Mouse (Mus musculus) gastrocnemius, postnatal 10 days (tissue): Measurements from ENCODE around the gene Eps8l1. TPM values are rescaled to one million over a fixed set of nuclear protein-coding genes. Genes with fewer than 3 reads are reported as not detected.

Experiments
- DNase-seq: peaks from one replicate; pipeline ENCODE4 v3.0.0; 2021; ENCODE audit warnings: mixed read lengths
- total RNA-seq, 2 experiments: library from RNA; stranded (reverse); gene quantifications; 2 replicates each; pipeline ENCODE4 v1.2.3; 2021

The Eps8l1 gene
- total RNA-seq, 2 experiments from 2014 or later, result 2.2 to 3.5 TPM

DNA sequence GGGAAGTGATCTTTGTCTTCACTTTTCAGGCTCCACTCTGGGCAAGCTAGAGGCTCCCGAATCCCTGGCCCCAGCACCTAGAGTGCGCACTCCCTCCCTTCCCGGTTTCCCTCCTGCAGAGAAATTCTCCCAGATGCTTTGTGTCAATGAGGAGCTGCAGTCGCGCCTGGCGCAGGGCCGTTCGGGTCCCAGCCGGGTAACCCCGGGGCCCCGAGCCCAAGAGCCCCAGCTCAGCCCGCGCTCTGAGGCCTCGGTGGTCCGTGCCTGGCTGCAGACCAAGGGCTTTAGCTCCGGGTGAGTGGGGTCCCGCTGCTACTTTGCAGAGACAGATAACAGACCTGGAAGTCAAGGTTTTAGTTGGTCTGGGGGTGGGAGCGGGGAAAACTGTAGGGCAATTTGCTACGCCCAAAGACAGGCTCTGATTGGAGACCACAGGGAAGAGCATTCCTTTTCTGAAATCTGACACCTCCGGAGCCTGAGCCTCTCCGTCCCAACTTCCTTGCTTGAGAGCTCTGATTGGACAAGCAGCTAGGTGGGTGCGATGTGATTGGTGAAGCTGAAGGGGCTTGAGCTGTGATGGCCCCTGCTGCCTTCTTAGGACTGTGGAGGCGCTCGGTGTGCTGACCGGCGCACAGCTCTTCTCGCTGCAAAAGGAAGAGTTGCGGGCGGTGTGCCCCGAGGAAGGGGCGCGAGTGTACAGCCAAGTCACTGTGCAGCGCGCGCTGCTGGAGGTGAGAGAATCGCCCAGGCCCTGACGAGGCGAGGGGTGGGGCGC is 17.7 kb downstream of the Eps8l1 start:
- peak; percentile 60 for DNase-seq

DNA sequence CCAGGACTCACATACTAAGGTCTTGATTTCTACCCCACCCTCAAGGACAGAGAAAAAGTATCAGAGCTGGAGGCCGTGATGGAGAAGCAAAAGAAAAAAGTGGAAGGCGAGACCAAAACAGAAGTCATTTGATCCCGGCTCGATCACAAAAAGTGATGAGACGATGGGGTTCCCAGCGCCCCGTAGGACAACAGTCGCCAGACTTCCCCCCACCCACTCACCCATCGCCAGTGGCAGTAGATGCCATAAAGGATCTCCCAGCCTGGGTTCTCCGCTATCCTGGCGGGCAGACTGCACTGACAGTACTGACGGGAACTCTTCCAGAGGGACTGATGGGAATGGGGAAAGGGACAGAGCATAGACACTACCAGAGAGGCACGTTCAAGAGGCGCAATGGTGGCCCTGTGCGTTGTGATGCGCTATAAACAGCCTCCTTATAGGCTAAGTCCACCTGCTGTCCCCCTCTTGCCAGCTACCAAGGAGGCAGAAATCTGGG is 18.4 kb downstream of the Eps8l1 start:
- DNase-seq, result no peak

DNA sequence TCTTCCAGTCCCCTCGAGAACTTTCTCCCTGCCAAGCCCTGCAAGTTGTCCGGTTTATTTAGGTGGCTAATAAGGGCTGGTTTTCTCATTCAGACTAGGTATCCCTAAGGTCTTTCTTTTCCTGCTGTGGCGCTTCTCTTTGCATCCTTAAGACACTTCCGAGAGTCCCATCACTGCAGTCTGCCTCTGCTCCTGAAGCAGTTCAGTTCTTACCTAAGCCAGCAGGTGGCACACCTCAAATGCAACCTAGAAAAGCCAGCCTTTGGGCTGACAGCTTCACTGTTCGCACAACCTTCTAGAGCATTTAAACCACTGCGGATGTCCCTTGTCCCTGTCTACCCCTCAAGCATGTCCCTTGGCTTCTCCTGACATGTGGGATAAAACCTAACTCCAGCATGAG is 19.2 kb downstream of the Eps8l1 start:
- DNase-seq, result no peak

DNA sequence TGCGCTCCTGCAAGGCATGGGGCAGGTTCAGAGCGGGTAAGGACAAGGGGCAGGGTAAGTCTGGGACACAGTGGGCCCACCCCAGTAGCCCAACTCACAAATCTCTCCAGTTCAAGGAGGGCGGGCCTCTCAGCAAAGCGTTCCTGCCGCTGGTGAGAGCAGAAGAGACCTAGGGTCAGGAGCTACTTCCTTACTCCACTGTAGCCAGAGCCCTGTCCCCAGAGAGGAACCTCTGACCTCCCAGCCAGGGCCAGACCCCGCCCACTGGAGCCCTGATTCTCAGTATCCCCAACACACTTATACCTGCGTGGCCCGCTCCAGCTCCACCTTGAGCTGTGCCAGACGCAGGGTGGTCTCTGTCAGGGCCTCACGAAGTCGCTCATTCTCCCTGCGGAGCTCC is 21.8 kb downstream of the Eps8l1 start:
- no peak for DNase-seq

DNA sequence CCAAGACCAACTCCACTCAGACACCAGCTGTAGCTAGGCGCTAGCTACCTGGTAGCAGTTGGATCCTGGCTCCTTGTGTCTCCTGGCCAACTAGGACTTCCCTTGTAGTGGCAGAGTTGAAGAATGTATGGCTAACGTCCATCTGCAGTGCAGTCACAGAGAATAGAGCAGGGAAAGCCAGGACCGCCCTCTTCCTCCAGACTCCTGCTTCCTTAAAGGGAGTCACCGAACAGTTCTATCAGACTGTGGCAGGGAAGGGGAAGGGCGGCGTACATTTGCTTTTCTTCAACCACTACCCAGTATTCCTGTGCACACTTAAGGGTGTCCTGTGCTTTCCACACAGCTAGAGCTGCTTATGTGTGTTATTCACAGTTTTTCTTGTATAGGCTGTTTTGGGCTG is 30.8 kb downstream of the Eps8l1 start:
- no peak for DNase-seq

DNA sequence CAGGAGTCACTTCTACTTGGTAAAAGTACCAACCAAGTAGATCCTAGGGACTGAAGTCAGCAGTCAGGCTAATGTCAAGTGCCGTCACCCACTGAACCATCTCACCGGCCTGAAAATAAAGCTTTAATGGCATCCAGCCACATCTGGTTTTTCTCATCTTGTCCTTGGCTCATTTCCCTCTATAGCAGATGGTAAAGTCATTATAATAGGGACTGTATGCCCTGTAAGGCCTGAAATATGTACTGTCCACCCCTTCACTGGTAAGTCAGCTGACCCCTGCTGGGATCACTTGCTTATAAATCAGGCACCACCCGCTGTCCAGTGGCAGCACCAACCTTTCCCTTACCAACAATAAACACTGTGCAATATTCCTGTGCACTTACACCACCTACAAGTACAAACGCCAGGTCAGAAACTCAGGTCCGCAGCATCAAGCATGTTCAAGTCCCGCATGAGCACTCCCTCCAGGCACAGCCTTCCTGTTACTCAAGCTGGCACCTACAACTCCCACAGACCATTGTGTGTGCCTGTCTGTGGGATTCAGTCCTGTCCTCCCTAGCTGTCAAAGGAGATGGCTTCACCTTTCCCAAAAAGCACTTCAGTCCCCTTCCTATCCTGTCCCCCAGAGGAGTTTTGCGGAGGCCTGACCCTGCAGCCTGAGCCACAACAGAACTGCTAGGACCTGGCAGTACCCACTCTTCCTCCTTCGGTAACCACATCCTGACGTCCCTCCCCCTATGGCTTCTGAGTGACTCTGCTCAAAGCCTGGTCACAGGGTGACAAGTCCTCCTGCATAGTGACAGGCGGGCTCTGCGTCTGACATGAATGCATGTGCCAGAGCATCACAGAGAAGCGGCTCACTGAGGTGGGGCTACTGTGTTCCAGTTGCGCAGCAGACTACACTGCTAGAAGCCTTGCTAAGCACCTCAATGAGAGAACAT is 32.1 kb downstream of the Eps8l1 start:
- DNase-seq, result no peak

DNA sequence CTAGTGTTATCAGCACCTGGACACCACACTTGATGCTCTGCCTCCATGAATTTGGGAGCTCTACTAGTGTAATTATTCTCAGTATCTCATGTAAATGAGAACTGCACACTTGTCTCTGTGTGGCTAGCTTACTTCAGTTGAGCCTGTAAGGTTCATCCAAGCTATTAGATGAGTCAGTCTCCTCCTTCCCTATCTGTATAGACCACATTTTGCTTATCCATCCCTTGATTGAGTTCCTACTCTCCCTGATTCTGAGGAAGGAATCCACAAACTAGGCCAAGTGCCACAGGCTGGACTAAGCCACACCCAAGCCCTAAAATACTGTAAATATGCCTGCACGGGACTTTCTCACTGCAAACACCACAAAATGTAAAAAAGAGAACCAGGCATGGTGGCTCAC is 33.5 kb downstream of the Eps8l1 start:
- no peak for DNase-seq

DNA sequence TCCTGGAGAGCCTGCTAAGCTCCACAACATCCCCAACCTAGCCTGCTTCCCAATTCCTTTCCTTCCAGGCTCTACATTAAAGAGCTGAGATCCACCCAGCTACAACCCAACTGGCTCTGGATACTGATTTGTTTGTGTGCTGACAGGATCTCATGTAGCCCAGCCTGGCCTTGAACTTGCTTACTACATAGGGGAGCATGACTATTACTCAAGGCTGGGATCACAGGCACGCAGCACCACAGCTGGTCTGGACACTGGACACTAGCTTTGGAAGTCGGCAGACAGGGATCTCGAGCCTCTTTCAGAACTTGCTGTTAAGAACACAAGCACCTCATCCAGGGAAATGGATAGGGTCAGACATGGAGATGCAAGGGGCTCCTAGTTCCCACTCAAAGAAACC is 36.0 kb downstream of the Eps8l1 start:
- DNase-seq, result no peak

DNA sequence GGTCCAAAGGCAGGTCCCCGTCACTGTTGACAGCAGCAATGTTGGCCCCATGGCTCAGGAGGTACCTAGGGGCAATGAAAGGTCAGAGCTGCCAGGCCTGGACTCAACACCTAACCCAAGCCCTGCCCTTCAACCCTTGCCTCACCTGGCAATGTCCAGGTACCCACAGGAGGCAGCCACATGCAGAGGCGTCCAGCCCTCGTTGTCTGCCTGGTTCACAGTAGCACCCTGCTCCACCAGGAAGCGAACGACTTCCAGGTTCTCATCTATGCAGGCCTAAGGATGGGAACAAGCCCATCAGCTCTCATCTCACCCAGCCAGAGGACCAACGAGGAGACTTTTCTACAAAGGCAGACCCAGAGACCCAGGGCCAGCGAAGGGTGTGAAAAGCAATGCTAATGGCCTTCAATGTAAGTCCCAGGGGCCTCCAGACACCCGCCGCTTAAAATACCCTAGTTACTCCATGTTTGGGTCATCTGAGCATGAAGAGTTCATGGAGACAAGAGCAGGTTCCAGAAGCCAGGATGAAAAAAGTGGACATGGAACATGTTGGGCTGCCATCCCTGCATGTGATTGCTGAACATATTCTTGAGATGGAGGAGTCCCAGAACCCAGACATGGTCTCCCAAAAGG is 36.9 kb downstream of the Eps8l1 start:
- DNase-seq, result no peak

DNA sequence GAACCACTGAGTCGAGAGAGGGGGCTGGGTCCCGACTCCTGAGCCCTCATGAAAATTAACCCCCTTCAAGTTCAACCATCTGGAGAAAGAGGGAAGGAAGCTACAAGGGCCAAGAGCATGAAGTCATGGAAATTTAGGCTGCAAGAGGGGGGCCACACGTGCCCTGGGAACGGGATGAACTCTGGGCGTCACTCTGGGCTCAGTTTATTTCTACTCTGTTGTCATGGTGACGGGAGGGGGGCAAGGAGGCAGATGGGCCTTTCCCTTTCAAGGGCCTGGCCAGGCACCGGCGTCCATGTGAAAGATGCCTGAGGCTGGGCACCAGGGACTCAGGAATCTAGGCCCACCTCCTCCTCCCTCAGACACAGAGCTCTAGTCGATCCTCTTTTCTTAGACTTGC is 37.8 kb downstream of the Eps8l1 start:
- peak; percentile 50 for DNase-seq

DNA sequence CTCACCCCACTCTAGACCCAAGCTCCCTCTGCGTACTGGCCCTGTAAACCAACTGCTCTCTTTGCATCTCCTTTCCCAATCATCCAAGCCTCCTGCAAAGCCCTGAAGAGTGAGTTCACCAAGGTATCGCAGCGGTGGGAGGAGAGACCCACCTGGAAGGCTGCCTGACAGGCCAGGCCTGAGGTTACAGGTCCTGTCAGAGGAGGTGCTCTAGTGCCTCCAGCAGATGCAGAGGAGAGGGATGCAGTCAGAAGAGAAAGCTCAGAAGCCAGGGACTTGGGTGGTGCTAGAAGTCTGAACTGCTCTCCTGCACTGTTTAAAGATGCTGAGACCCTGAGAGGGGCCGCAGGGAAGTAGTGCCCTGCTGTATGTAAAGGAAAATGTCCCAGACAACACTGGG is 38.6 kb downstream of the Eps8l1 start:
- DNase-seq, result no peak

DNA sequence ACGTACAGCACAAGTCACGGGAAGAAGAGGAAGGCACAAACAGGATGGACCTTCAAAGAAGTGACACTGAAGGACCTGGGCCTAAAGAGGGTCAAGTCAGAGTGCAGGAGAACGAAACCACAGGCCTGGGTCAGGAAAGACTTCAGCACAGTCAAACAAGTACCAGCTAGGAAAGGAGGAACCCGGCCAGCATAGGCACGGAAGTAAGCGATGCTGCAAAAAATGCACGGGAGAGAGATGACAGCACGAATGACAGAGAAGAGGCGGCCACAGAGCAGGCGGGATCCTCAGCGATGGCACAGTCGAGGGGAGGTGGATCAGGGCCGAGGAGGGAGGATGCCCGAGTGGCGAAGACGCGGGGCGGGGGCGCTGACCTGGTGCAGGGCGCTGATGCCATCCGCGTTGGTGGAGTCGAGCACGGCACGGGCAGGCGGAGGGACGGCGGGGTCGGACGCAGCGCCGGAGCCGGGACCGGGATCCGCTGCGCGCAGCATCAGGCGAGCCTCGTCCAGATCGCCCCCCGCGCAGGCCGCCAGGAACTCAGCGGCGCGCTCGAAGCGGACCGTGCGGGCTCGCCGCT is 40.5 kb downstream of the Eps8l1 start:
- peak; percentile 57 for DNase-seq

DNA sequence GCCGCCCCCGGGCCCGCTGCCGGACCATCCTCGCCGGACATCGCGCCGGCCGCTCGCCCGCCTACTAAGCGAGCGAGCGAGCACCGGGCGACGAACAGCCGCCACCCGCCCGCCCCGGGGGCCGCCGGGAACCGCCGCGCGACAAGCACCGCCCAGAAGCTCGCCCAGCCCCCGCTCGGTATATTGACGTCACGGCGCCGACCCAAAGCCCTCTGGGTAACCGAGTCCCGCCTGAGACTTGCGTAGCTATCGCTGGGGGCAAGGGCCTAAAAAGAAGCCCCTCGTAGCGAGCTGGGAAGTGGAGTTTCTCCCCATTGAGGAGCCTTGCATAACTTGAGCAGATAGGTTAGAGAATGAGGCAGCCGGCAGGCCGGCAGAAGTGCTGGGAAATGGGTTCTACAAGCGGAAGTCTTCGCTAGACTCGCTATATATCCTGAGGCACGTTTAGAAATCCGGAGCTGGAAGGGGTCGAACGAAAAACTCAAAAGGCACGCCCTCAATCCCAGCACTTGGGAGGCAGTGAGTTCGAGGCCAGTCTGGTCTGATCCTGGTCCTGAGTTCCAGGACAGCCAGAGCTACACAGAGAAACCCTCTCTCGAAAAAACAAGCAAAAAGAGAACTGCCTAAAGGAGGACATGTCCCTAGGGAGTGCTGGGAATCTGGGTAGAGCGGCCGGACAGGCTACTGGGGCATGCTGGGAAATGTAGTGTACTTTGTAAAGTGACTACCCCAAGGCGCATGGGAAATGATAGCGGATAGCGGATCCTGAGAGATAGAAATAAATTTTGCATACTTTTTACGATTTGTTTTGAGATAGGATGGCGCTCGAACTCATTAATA is 41.3 kb downstream of the Eps8l1 start, which contains the start of gene Ppp1r12c:
Ppp1r12c (minus strand) TSS at position 123 of the 840 bp plus-strand sequence.
- DNase-seq, result peak; percentile 96

DNA sequence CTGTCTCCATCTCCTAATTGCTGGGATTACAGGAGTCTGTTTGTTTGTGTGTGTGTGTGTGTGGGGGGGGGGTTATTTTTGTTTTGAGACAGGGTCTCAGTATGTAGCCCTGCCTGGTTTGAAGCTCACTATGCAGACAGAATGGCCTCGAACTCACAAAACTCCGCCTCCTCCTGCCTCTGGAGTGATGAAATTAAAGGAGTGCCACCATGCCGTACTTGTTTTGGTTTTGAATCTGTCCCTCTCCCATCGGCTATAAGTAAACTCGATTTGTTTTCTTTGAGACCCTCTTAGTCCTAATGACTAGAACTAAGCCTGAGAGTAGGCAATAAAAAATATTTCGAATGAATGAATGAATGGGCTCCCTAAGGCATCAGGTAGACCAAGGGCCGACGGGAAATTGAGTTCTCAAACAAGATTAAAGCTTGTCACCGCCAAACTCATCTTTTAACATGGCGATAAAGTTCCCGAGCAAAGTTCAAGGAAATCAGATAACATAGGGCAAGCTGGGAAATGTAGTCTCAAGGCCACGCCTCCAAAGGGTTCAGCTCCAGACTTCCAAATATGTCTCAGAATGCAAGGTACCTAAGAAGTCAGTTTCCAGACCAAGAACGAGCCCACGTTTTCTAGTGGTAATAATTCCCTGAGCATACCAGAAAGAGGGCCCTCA is 42.1 kb downstream of the Eps8l1 start:
- no peak for DNase-seq

DNA sequence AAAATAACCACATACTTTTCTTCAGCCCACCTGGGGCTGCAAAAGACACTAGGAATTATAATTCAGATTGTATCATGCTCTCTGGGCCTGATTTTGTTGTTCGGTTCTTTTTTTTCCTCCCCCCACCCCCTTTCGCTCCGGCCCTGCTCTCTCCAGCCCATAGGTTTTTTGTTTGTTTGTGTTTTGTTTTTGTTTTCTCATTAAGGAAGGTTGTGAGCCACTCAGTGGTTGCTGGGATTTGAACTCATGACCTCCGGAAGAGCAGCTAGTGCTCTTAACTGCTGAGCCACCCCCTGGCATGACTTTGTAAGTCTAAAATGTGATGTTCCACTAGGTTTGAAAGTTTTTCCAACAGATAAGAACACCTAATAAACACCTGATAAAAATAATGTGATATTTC is 42.6 kb downstream of the Eps8l1 start:
- DNase-seq, result no peak

DNA sequence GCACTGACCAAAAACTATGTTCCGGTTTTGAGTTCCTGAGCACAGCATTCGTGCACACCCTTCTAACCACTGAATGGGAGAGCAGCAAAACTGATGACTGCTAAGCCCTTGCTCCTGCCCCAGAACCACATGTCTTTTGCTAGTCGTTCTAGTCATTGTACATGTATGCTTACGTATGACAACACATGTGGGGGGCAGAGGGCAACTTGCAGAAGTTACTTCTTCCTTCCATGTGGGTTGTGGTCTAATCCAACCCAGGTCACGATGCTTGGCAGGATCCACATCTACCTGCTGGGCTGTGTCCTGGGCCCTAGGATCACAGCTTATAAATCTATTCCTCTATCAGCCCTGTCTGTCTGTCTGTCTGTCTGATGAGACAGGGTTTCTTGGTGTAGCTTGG is 43.4 kb downstream of the Eps8l1 start:
- no peak for DNase-seq

DNA sequence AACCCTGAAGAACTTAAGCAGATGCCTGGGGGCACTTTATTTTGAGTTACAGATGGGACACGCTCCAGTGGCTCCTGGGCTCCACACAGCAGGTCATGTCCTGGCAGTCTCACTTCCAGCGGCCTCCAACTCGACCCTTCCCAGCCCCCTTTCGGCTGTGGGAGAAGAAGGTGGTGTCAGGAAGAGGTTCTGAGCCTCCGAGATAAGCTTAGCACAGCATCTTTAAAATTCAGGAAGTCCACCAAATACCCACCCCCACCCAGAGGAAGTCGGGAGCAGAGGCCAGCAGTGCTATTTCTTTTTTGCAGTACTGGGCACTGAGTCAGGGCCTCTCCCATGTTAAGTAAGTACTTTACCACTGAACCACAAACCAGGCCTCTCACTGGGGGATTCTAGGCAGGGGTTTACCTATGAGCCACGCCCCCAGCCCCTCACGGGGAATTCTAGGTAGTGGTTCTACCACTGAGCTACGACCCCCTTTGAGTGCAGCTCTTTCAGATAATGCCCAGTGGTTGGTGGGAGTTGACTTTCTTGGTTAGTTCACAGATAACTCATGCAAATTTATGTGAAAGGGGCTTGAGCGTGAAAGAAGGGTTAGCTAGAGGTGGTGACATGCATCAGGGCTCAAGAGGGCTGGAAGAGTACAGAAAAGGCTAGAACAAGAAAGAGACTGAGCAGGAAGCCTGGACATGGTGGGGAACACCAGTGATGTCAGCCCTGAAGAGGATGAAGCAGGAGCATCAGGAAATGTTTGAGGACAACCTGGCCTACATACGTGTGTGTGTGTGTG is 44.4 kb downstream of the Eps8l1 start:
- DNase-seq, result no peak

DNA sequence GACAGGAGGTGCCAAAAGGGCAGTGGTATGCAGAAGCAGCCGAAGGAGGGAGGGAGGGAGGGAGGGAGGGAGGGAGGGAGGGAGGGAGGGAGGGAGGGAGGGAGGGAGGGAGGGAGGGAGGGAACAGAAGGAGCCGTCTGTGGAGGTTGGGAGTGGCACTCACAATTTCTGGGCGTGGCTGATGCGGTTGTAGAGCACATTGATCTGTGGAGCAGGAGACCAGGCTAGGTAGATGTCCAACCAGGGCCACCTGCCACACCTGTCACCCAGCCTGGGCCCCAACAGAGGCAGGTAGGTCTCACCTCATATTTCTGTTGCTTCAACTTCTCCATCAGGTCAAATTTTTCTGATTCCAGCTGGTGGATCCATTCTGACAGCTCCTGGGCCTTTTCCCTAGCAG is 46.7 kb downstream of the Eps8l1 start:
- no peak for DNase-seq

DNA sequence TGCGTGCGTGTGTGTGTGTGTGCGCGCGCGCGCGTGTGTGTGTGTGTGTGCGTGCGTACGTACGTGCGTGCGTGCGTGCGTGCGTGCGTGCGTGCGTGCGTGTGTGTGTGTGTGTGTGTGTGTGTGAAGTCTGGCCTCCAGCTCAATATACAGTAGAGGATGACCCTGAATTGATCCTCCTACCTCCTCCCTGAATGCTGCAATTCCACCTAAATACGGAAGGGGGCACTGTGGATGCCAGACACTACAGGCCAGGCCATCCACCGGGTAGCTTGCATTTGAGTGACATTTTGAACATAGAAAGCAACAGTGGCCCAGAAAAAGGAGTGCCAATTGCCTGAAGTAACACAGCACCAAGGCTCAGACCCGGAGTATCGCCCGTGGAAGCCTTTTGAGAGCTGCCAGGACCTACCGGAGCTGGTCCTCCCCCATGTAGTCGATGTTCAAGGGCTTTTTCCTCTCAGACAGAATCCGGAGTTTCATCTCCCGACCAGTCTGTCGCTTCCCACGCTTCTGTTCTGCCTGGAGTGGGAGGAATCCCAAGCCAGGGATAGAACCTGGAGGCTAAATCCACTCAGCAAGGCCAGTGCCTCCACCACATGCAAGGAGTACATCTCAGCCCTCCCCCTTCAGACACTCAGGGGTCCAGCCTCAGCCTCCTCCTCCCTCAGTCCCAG is 47.7 kb downstream of the Eps8l1 start:
- no peak for DNase-seq
